Mouse (Mus musculus) intestine, postnatal 0 days (tissue): ENCODE results near the gene Map7d1. TPM values are rescaled to one million over a fixed set of nuclear protein-coding genes. Genes with fewer than 3 reads are reported as not detected.

Source experiments
- ATAC-seq: fragments of 200-750 bp; cut with Nextera tagmentation; 2 replicates; pipeline ENCODE4 v1.8.0; 2017; ENCODE audit warnings: mild to moderate bottlenecking, moderate TSS enrichment, moderate library complexity
- H3K27ac ChIP-seq: fragments of 300-500 bp; sonication (generic); 2 replicates; pipeline ENCODE4 v1.5.1; 2014; ENCODE audit warnings: mild to moderate bottlenecking, low read depth, low read length, moderate library complexity
- H3K27me3 ChIP-seq: fragments of 300-500 bp; sonication (generic); replicated peaks from 2 replicates; pipeline ENCODE4 v1.6.1; 2014; ENCODE audit warnings: low read length, mixed read lengths; ENCODE audit not compliant: control insufficient read depth, insufficient read depth
- H3K36me3 ChIP-seq: fragments of 300-500 bp; sonication (generic); 2 replicates; pipeline ENCODE4 v1.6.1; 2014; ENCODE audit warnings: mild to moderate bottlenecking, moderate library complexity; ENCODE audit not compliant: control insufficient read depth, insufficient read depth
- H3K4me1 ChIP-seq: fragments of 300-500 bp; sonication (generic); replicated peaks from 2 replicates; pipeline ENCODE4 v1.6.1; 2014; ENCODE audit warnings: antibody characterized with exemption, low read length, mixed read lengths; ENCODE audit not compliant: control insufficient read depth, insufficient read depth
- H3K4me2 ChIP-seq: fragments of 300-500 bp; sonication (generic); replicated peaks from 2 replicates; pipeline ENCODE4 v1.6.1; 2014; ENCODE audit warnings: low read depth, mild to moderate bottlenecking, moderate library complexity
- H3K4me3 ChIP-seq: fragments of 300-500 bp; sonication (generic); 2 replicates; pipeline ENCODE4 v1.5.1; 2014; ENCODE audit warnings: low read depth, low read length
- H3K9ac ChIP-seq: fragments of 300-500 bp; sonication (generic); 2 replicates; pipeline ENCODE4 v1.6.1; 2014; ENCODE audit warnings: mild to moderate bottlenecking, low read depth, low read length
- H3K9me3 ChIP-seq: fragments of 300-500 bp; sonication (generic); 2 replicates; pipeline ENCODE4 v1.6.1; 2016; ENCODE audit warnings: mixed run types; ENCODE audit not compliant: control insufficient read depth
- CTCF ChIP-seq: sonication (generic); IDR thresholded peaks from 2 replicates; pipeline ENCODE4 v1.5.1; 2016; ENCODE audit warnings: low read depth, mild to moderate bottlenecking, control low read depth, antibody characterized with exemption, moderate library complexity
- WGBS: fragments of 180-500 bp; shearing (Covaris S2); extraction: QIAGEN DNeasy Blood & Tissue Kit; methylation state at CpG from one replicate; pipeline ENCODE4 v1.1.7; 2014; 5-methylcytosine and 5-hydroxymethylcytosine counted together
- polyA plus RNA-seq: library from polyadenylated mRNA; unstranded; fragments of >200 nt; fragmentation: Nextera tagmentation; extraction: Ambion mirVana; gene quantifications from 2 replicates; pipeline ENCODE4 v1.2.1, GENCODE M21; 2015

Gene Map7d1
- polyA plus RNA-seq, 1 experiment from 2014 or later, result 12.2 TPM

DNA sequence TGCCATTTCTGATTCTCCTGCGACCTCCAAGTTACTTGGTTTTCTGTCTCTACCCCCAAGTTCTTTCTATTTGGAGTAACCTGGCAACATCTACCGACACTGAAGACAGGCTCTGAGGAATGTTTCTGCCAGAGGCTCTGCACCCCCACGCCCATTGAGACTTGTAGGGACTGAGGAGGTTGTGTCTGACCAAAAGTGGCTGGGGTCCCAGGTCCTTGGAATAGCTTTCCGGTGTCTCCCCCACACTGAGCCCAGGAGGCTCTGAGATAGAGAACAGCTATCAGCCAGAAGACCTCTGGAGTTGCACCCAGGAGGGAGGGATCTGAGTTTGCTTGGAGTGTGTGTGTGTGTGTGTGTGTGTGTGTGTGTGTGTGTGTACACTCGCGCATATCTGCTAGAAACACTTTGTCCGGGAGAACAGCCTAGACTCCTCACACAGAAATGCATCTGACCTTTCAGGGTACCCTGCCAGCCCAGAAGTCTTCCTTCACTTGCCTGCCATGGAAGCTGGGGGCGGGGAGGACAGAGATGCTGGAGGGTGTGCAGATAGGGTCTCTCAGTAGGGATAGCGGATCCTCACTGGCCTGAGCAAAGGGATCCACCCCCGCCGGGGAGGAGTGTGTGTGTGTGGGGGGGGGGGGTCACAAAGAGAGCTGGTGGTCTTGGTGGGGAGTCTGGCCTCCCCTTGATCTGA is 31.3 kb upstream of the Map7d1 start:
- H3K27ac ChIP-seq, result no peak overlapping the region

DNA sequence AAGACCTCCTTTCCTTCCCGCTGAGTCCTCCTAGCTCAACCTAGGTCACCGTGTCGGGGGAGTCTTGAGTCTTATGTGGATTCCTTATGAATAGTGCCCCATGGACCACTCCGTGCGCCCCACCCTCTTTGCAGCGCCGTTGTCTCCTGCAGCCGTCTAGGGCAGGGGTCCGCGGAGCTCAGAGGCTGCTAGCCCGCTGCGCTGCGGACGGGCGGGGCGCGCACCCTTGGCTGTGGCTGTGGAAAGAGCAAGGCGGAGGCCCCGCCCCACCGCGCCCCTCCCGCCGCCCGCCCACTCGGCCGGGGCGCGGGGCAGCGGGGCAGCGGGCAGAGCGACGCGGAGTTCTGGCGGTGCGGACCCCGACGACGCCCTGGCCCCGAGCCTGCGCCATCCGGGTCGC is 30.3 kb upstream of the Map7d1 start, which contains the start of gene Col8a2:
TSS of gene Col8a2 (plus strand) at position 302 of the 400 bp plus-strand sequence.
- no peak within 1 kb of the TSS for H3K27ac ChIP-seq
- no peaks in the 10 kb centered on the region; the same call in 1 of the 2 replicates for H3K4me1 ChIP-seq
- ATAC-seq, result 0 out of 2 replicates have a peak, but pooled peaks have one; percentile 49
- peak within 1 kb of the TSS; percentile 46 for H3K9ac ChIP-seq
- TF ChIP-seq CTCF, result no peak
- no peaks in the 10 kb centered on the region for H3K36me3 ChIP-seq
- no peaks in the 10 kb centered on the region for H3K9me3 ChIP-seq
- 1% methylated on average over 42 of the region's 42 CpGs for WGBS
- peaks cover 47% of the 10 kb centered on the region for H3K27me3 ChIP-seq
- H3K4me2 ChIP-seq, result peak within 1 kb of the TSS; percentile 76
- H3K4me3 ChIP-seq, result peak within 1 kb of the TSS; percentile 45

More for the DNA sequence above, 31.3 kb upstream of the Map7d1 start:
- Histone ChIP-seq H3K9me3 (no peaks in the 10 kb centered on the region), H3K4me3 (no peak overlapping the region), H3K9ac (no peak overlapping the region), H3K4me1 (no peaks in the 10 kb centered on the region; the same call in 1 of the 2 replicates), H3K27me3 (peaks cover 47% of the 10 kb centered on the region), H3K36me3 (no peaks in the 10 kb centered on the region), H3K4me2 (no peak overlapping the region)
- no peak for ATAC-seq
- WGBS, result 28% methylated on average over 11 of the region's 11 CpGs
- no peak for TF ChIP-seq CTCF

DNA sequence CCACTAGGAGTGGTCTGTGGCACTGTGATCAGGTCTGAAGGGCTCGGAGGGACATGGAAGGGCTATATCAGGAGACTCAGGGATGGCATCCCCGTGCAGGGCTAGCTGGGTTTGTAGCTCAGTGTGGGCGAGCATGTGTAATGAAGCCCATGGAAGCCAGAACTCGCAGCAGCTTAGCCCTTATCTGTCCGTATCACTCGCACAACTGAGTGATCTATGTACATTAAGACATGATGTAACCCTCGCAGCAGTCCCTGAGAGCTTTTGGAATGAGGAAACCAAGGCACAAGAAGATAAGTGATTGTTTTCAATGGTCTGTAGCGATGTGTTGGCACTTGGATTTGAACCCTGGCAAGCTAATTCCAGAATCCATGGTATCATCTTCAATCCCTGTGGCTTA is 27.4 kb upstream of the Map7d1 start:
- Histone ChIP-seq H3K4me1 (no peaks in the 10 kb centered on the region; the same call in 1 of the 2 replicates), H3K36me3 (no peaks in the 10 kb centered on the region), H3K9ac (no peak overlapping the region), H3K27me3 (peaks cover 39% of the 10 kb centered on the region), H3K9me3 (no peaks in the 10 kb centered on the region), H3K27ac (no peak overlapping the region), H3K4me3 (no peak overlapping the region), H3K4me2 (no peak overlapping the region)
- 74% methylated on average over 8 of the region's 8 CpGs for WGBS
- ATAC-seq, result no peak
- TF ChIP-seq CTCF, result no peak

DNA sequence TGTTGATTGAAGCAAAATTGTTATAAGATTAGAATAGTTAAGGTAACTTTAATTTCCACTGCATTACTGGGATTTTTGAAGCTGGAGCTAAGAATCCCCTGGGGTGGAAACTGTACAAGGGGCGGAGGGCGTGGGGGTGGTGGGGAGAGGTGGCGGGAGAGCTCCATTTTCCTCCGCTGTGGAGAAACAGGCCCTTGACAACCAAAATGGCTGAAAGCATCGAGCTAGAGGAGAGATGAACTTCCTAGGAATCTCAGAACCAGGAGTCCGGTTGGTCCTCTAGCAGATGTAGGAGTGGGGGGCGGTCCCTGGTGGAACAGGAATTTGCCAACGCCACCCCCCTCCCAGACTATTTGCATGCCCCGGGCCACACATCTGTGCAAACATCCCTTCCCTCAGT is 25.6 kb upstream of the Map7d1 start:
- Histone ChIP-seq H3K27me3 (peaks cover 24% of the 10 kb centered on the region), H3K4me2 (no peak overlapping the region), H3K36me3 (no peaks in the 10 kb centered on the region), H3K4me3 (no peak overlapping the region), H3K9me3 (no peaks in the 10 kb centered on the region), H3K27ac (no peak overlapping the region), H3K9ac (no peak overlapping the region), H3K4me1 (no peaks in the 10 kb centered on the region; the same call in 1 of the 2 replicates)
- no peak for ATAC-seq
- 69% methylated on average over 9 of the region's 9 CpGs for WGBS
- TF ChIP-seq CTCF, result no peak

DNA sequence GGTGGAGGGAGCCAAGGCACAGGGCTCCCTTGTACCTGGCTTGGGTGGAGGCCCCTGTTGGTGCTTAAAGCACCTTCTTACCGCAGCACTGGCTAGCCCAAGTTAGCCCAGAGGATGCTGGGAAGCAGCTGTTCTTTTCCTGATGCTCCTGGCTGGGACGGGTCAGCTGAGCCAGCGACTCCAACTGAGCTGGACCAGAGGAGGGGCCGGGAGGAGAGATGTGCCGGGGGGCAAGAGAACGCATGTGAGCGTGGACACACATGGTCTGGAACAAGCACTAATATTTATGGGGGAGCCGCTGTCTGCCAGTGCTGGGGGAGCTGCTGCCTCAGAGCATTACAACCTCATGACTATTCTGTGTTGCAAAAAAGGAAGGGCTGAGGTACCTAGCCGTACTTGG is 22.8 kb upstream of the Map7d1 start:
- no peak for ATAC-seq
- peaks cover 15% of the 10 kb centered on the region for H3K36me3 ChIP-seq
- H3K4me2 ChIP-seq, result no peak overlapping the region
- no peaks in the 10 kb centered on the region for H3K9me3 ChIP-seq
- no peak overlapping the region for H3K4me3 ChIP-seq
- H3K9ac ChIP-seq, result no peak overlapping the region
- H3K27me3 ChIP-seq, result peaks cover under 1% of the 10 kb centered on the region; the same call in 1 of the 2 replicates
- no peak overlapping the region for H3K27ac ChIP-seq
- 66% methylated on average over 9 of the region's 9 CpGs for WGBS
- TF ChIP-seq CTCF, result no peak
- H3K4me1 ChIP-seq, result no peaks in the 10 kb centered on the region

DNA sequence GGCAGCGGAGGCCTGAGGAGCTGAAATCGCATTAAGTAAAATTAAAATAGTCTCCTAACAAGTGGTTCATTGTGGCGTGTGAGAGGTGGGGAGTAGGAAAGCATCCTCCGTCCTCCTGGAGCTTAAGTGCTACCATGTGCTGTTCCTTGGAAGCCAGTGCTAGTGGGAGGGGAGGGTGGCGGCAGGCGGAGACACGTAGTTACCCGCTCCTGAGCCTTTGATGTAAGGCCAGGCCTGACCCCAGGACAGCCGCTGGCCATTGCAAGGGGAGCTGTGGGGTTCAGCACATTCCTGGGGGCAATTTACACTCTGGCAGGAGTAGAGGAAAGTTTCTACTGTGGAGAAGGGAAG is 22.4 kb upstream of the Map7d1 start:
- Histone ChIP-seq H3K9ac (no peak overlapping the region), H3K4me2 (no peak overlapping the region)
- no peak for ATAC-seq

More for the DNA sequence above, 22.4 kb upstream of the Map7d1 start:
- no peak for TF ChIP-seq CTCF
- Histone ChIP-seq H3K4me1 (no peaks in the 10 kb centered on the region), H3K4me3 (no peak overlapping the region), H3K27ac (no peak overlapping the region), H3K36me3 (peaks cover 19% of the 10 kb centered on the region), H3K9me3 (no peaks in the 10 kb centered on the region), H3K27me3 (no peaks in the 10 kb centered on the region)
- 56% methylated on average over 9 of the region's 9 CpGs for WGBS
